Mouse (Mus musculus) hindbrain, embryonic 10.5 days (tissue): ENCODE data around the gene Stx18. TPM values are rescaled to one million over a fixed set of nuclear protein-coding genes. Genes with fewer than 3 reads are reported as not detected.

ENCODE experiments used
- DNase-seq: peaks from one replicate; pipeline ENCODE4 v3.0.0-alpha.2; 2017; ENCODE audit warnings: low spot score
- H3K27ac ChIP-seq: fragments of 300-500 bp; sonication (generic); 2 replicates; pipeline ENCODE4 v1.5.1; 2016; ENCODE audit warnings: mild to moderate bottlenecking, moderate library complexity
- H3K27me3 ChIP-seq: fragments of 300-500 bp; sonication (generic); 2 replicates; pipeline ENCODE4 v1.6.1; 2016; ENCODE audit warnings: mild to moderate bottlenecking; ENCODE audit not compliant: poor library complexity, insufficient read depth, severe bottlenecking
- H3K36me3 ChIP-seq: fragments of 300-500 bp; sonication (generic); 2 replicates; pipeline ENCODE4 v1.6.1; 2016; ENCODE audit warnings: mild to moderate bottlenecking, moderate library complexity
- H3K4me1 ChIP-seq: fragments of 300-500 bp; sonication (generic); replicated peaks from 2 replicates; pipeline ENCODE4 v1.6.1; 2016; ENCODE audit warnings: mild to moderate bottlenecking
- H3K4me3 ChIP-seq: fragments of 300-500 bp; sonication (generic); 2 replicates; pipeline ENCODE4 v1.5.1; 2016; ENCODE audit warnings: mild to moderate bottlenecking, moderate library complexity
- H3K9me3 ChIP-seq: fragments of 300-500 bp; sonication (generic); 2 replicates; pipeline ENCODE4 v1.6.1; 2016; ENCODE audit warnings: mild to moderate bottlenecking, moderate library complexity
- WGBS: fragments of 180-500 bp; shearing (Covaris S2); methylation state at CpG from one replicate; pipeline ENCODE4 v1.1.7; 2016; 5-methylcytosine and 5-hydroxymethylcytosine counted together
- polyA plus RNA-seq: library from polyadenylated mRNA; unstranded; fragments of >200 nt; fragmentation: Nextera tagmentation; extraction: Ambion mirVana; gene quantifications from 2 replicates; pipeline ENCODE4 v1.2.1, GENCODE M21; 2016

Stx18 gene
- 52.0 and 52.7 TPM in 2 replicates for polyA plus RNA-seq

- WGBS = under 1% methylated on average over 57 of the region's 57 CpGs
- 0 out of 2 replicates have a peak, but pooled peaks cover 3% of the 10 kb centered on the region for H3K27me3 ChIP-seq
- peak; percentile 89 for DNase-seq
- H3K27ac ChIP-seq = peak within 1 kb of the TSS; percentile 92
- no peaks in the 10 kb centered on the region for H3K9me3 ChIP-seq
- H3K4me1 ChIP-seq = peaks cover 27% of the 10 kb centered on the region
- peak within 1 kb of the TSS; percentile 93 for H3K4me3 ChIP-seq
- H3K36me3 ChIP-seq = peaks cover 7% of the 10 kb centered on the region
Observed at GRCm38 (mm10) chr5:38038710-38039592, at the start of gene Stx18. Gene Stx18, plus strand, starts transcription at chr5:38038742.

GRCm38 (mm10) chr5:37992346-37992745 is 46.2 kb upstream of the Stx18 start:
- H3K36me3 ChIP-seq = no peaks in the 10 kb centered on the region
- H3K9me3 ChIP-seq = no peaks in the 10 kb centered on the region
- no peak overlapping the region for H3K4me3 ChIP-seq
- H3K27me3 ChIP-seq = no peaks in the 10 kb centered on the region
- DNase-seq = no peak
- no peak overlapping the region for H3K27ac ChIP-seq
- WGBS = 89% methylated on average over 5 of the region's 5 CpGs
- peaks cover 3% of the 10 kb centered on the region; the same call in 1 of the 2 replicates for H3K4me1 ChIP-seq

- Histone ChIP-seq H3K27me3 (0 out of 2 replicates have a peak, but pooled peaks cover 3% of the 10 kb centered on the region), H3K27ac (no peak overlapping the region), H3K9me3 (no peaks in the 10 kb centered on the region), H3K36me3 (no peaks in the 10 kb centered on the region), H3K4me1 (peaks cover 11% of the 10 kb centered on the region), H3K4me3 (no peak overlapping the region)
- WGBS = 90% methylated on average over 2 of the region's 2 CpGs
- no peak for DNase-seq
Observed at GRCm38 (mm10) chr5:37998805-37999204, 39.7 kb upstream of the Stx18 start.

- no peak for DNase-seq
- peak overlapping the region; percentile 9; the same call in 1 of the 2 replicates for H3K27ac ChIP-seq
- H3K36me3 ChIP-seq = no peaks in the 10 kb centered on the region
- H3K9me3 ChIP-seq = no peaks in the 10 kb centered on the region
- peaks cover 40% of the 10 kb centered on the region for H3K4me1 ChIP-seq
- H3K4me3 ChIP-seq = no peak overlapping the region
- H3K27me3 ChIP-seq = peaks cover 7% of the 10 kb centered on the region; the same call in 1 of the 2 replicates
- WGBS = 44% methylated on average over 4 of the region's 4 CpGs
Observed at GRCm38 (mm10) chr5:38002573-38002972, 36.0 kb upstream of the Stx18 start.

- H3K27me3 ChIP-seq = peaks cover 26% of the 10 kb centered on the region
- H3K36me3 ChIP-seq = no peaks in the 10 kb centered on the region
- H3K27ac ChIP-seq = no peak overlapping the region
- WGBS = 89% methylated on average over 5 of the region's 5 CpGs
- no peak overlapping the region for H3K4me3 ChIP-seq
- peaks cover 43% of the 10 kb centered on the region for H3K4me1 ChIP-seq
- no peaks in the 10 kb centered on the region for H3K9me3 ChIP-seq
- no peak for DNase-seq
Observed at GRCm38 (mm10) chr5:38004746-38005145, 33.8 kb upstream of the Stx18 start.

GRCm38 (mm10) chr5:38006415-38007347 is 31.9 kb upstream of the Stx18 start:
- Histone ChIP-seq H3K4me1 (peaks cover 40% of the 10 kb centered on the region), H3K36me3 (no peaks in the 10 kb centered on the region), H3K4me3 (peak overlapping the region; percentile 16; the same call in 1 of the 2 replicates), H3K9me3 (no peaks in the 10 kb centered on the region), H3K27me3 (peaks cover 34% of the 10 kb centered on the region), H3K27ac (peak overlapping the region; percentile 84)
- 25% methylated on average over 17 of the region's 17 CpGs for WGBS
- DNase-seq = peak; percentile 45

GRCm38 (mm10) chr5:38009071-38009470 is 29.5 kb upstream of the Stx18 start:
- Histone ChIP-seq H3K4me1 (peaks cover 32% of the 10 kb centered on the region), H3K36me3 (no peaks in the 10 kb centered on the region), H3K27ac (no peak overlapping the region), H3K9me3 (no peaks in the 10 kb centered on the region), H3K4me3 (no peak overlapping the region), H3K27me3 (peaks cover 28% of the 10 kb centered on the region)
- DNase-seq = no peak
- WGBS = 91% methylated on average over 4 of the region's 4 CpGs

- H3K27me3 ChIP-seq = peaks cover 6% of the 10 kb centered on the region
- H3K4me1 ChIP-seq = peaks cover 7% of the 10 kb centered on the region
- WGBS = 18% methylated on average over 3 of the region's 3 CpGs
Observed at GRCm38 (mm10) chr5:38014916-38015315, 23.6 kb upstream of the Stx18 start.

GRCm38 (mm10) chr5:38016945-38017344 is 21.6 kb upstream of the Stx18 start:
- Histone ChIP-seq H3K4me1 (peaks cover 7% of the 10 kb centered on the region), H3K27me3 (no peaks in the 10 kb centered on the region), H3K27ac (no peak overlapping the region), H3K4me3 (no peak overlapping the region), H3K36me3 (no peaks in the 10 kb centered on the region), H3K9me3 (no peaks in the 10 kb centered on the region)
- no peak for DNase-seq
- WGBS = 90% methylated on average over 3 of the region's 3 CpGs

More at GRCm38 (mm10) chr5:38014916-38015315, 23.6 kb upstream of the Stx18 start:
- peak; percentile 52 for DNase-seq
- Histone ChIP-seq H3K27ac (no peak overlapping the region), H3K9me3 (no peaks in the 10 kb centered on the region), H3K4me3 (no peak overlapping the region), H3K36me3 (no peaks in the 10 kb centered on the region)

GRCm38 (mm10) chr5:38027656-38028055 is 10.9 kb upstream of the Stx18 start:
- Histone ChIP-seq H3K27ac (no peak overlapping the region), H3K9me3 (no peaks in the 10 kb centered on the region), H3K4me1 (no peaks in the 10 kb centered on the region), H3K4me3 (no peak overlapping the region), H3K27me3 (no peaks in the 10 kb centered on the region), H3K36me3 (no peaks in the 10 kb centered on the region)
- DNase-seq = no peak
- 82% methylated on average over 5 of the region's 5 CpGs for WGBS

- Histone ChIP-seq H3K27me3 (0 out of 2 replicates have a peak, but pooled peaks cover 3% of the 10 kb centered on the region), H3K4me1 (peaks cover 27% of the 10 kb centered on the region), H3K9me3 (no peaks in the 10 kb centered on the region), H3K27ac (peak overlapping the region; percentile 92), H3K4me3 (peak overlapping the region; percentile 93), H3K36me3 (peaks cover 2% of the 10 kb centered on the region; the same call in 1 of the 2 replicates)
- WGBS = 22% methylated on average over 9 of the region's 9 CpGs
- peak; percentile 17 for DNase-seq
Observed at GRCm38 (mm10) chr5:38038274-38038673, 268 bp upstream of the Stx18 start.

- Histone ChIP-seq H3K9me3 (no peaks in the 10 kb centered on the region), H3K27me3 (no peaks in the 10 kb centered on the region), H3K4me3 (peak overlapping the region; percentile 93), H3K36me3 (peaks cover 13% of the 10 kb centered on the region), H3K27ac (peak overlapping the region; percentile 92), H3K4me1 (peaks cover 27% of the 10 kb centered on the region)
- DNase-seq = no peak
- WGBS = 32% methylated on average over 9 of the region's 9 CpGs
Observed at GRCm38 (mm10) chr5:38039796-38040195, 1.3 kb downstream of the Stx18 start.
